Mouse (Mus musculus) spleen, adult 18-20 months (tissue): ENCODE measurements around the gene Defb46.

Experiments
- DNase-seq, 2 experiments: peaks; one replicate each; pipeline ENCODE4 v3.0.0; 2022; ENCODE audit warnings: mixed read lengths in 2 of 2

The Defb46 gene

DNA sequence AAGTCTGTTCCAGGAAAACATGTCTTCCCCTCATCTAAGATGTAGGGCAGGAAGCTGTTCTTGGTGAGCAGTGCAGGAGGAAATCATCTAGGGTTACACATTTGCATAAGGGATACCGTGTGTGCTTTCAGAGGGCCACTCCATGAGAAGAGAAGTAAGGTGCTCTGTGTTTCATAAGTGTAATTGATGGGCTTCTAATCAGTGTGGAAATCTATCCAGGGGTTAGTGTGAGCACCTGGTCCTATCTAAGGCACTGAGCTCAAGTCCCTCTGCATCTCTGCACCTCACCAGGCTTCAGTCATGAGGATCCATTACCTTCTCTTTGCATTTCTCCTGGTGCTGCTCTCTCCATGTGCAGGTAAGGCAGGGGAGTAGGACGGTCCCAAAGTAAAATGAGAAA lies at the start of gene Defb46:
Defb46 (plus strand) TSS at position 301 of the 400 bp plus-strand sequence.
- DNase-seq: no peak

DNA sequence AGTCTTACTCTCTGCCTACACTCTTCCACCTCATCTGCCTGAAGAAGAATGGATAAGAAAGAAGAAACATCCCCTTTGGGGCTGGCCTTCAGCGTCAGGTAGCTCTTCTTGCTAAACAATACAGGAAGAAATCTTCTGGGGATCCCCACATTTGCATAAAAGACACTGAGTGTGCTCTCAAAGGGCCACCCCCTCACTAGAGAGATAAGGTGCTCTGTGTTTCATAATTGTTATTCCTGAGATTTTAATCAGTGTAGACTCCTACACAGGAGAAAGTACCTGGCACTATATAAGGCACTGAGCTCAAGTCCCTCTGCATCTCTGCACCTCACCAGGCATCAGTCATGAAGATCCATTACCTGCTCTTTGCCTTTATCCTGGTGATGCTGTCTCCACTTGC lies 14.6 kb upstream of the Defb46 start, which contains the start of gene Defb6:
Defb6 (plus strand) TSS at position 318 of the 400 bp plus-strand sequence.
- no peak for DNase-seq

DNA sequence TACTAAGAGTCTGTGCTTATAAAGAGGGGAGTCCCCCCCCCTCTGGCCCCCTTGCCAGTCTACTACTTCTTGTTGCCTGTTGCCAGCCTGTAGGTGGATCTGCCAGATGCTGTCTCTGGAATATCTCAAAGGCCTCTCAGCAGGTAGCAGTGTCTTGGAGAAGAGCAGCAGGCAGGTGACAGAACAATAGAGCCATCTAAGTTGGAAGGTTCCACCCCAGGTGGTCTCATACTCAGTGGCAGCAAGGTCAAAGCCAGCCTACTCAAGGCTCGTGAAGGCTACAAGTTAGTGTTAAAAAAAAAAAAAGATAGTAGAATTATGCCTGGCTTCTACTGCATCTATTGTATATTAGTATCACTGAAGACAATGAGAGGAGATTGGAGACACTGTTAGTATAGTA lies 1.6 kb upstream of the Defb46 start:
- DNase-seq: no peak

DNA sequence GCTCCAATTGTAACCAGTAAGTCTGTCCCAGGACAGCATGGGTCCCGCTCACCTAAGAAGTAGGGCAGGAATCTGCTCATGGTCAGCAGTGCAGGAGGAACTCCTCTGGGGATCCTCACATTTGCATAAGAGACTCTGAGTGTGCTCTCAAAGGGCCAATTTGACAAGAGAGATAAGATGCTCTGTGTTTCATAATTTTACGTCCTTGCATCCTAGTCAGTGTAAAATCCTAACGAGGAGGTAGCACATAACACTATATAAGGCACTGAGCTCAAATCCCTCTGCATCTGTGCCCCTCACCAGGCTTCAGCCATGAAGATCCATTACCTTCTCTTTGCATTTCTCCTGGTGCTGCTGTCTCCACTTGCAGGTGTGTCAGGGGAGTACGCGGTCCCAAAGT lies 7.6 kb downstream of the Defb46 start, which contains the start of gene Defb5:
Defb5 (plus strand) TSS at position 301 of the 400 bp plus-strand sequence.
- no peak for DNase-seq

DNA sequence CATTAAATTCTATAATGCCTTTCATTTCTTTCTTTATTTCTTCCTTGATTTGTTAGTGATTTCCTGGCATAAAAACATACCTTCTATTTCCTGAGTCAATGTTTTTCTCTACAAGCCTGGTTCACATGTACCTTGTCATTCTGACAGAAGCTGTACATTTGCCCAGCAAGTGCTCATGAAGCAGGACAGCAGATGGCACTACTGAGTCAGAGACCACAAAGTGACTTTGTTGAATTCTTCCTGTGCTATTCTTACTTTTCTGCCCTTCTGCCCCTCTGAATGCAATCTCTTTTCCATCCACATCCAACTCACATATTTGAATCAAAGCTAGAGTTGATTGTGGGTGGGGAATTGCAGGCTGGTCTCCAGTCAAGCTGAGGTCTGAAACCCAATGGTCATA lies 18.4 kb downstream of the Defb46 start:
- DNase-seq: no peak

DNA sequence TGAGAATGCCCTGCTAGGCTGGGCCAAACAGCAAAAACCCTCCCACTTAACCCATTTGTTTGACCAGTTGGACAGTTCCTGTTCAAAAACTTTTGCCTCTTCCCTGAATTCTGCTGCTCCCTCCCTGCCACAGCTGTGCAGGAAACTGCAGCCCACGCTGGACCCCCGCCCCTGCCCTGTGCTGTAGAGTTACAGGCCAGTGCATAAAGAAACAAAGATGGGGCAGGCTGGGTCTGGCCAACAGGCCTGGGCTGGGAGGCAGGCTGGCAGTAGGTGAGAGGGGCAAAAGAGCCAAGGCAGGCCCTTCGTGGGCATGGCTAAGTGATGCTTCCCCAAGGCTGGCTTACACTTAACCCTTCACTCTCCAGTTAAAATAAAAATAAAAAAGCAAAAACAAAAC lies 20.0 kb downstream of the Defb46 start:
- DNase-seq: no peak
